9 mouse cellular contexts compared by ENCODE assay signal in the genomic region with DNA sequence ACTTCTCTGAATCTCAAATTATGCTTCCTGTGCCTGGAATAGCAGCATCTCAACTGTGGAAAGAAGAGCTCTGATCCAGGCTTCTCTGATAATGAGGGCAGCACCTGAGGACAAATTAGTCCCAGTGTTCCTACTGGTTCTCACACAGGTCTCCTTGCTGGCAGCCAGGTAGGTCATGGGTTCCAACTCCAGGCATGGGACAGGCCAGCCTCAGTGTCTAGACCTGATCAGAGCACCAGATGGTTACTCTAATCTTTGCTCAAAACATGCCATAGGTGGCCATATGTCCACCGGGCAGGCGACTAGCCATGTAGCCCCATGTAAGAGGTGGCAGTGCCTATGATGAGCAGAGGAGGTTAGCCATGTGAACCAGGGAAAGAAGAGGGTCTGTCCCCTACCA.
"Had no signal": no experiment of that assay in that cellular context is flagged by ENCODE, and none has a peak within 500 bp of the region (broad histone marks: within the 10 kb centered on the region; RNA-seq: fewer than 3 reads in every experiment).

No protein-coding gene starts in this region.

- DNase-seq: lung, adult 18-20 months; lung, embryonic 14.5 days; lung, postnatal 10 days; lung, postnatal 4 days; midbrain, embryonic 14.5 days; right cerebral cortex, postnatal 14 days; thymus, adult 18-20 months; thymus, postnatal 14 days; thymus, postnatal 36 days had no signal
